Mouse (Mus musculus) mesoderm, embryonic 11.5 days (tissue): Measurements from ENCODE around the gene Wdr26.

Experiments
- DNase-seq: peaks from one replicate; pipeline ENCODE4 v3.0.0-alpha.2; 2012; ENCODE audit warnings: low read depth, low spot score

Gene Wdr26

GRCm38 (mm10) chr1:181237332-181237731, 25.5 kb upstream of the Wdr26 start:
- DNase-seq = no peak

- no peak for DNase-seq
Measured at GRCm38 (mm10) chr1:181234326-181235035, 22.7 kb upstream of the Wdr26 start.

GRCm38 (mm10) chr1:181233734-181234133, 21.9 kb upstream of the Wdr26 start:
- DNase-seq = no peak

- DNase-seq = peak; percentile 78
Measured at GRCm38 (mm10) chr1:181232307-181233027, 20.7 kb upstream of the Wdr26 start.

- no peak for DNase-seq
Measured at GRCm38 (mm10) chr1:181231821-181232220, 20.0 kb upstream of the Wdr26 start.

GRCm38 (mm10) chr1:181231262-181231661, 19.5 kb upstream of the Wdr26 start:
- DNase-seq = no peak

GRCm38 (mm10) chr1:181230731-181231148, 18.9 kb upstream of the Wdr26 start:
- no peak for DNase-seq

- DNase-seq = no peak
Measured at GRCm38 (mm10) chr1:181229046-181229445, 17.2 kb upstream of the Wdr26 start.

- no peak for DNase-seq
Measured at GRCm38 (mm10) chr1:181228591-181228990, 16.8 kb upstream of the Wdr26 start.

GRCm38 (mm10) chr1:181227804-181228203, 16.0 kb upstream of the Wdr26 start:
- DNase-seq = no peak

- DNase-seq = no peak
Measured at GRCm38 (mm10) chr1:181226850-181227249, 15.0 kb upstream of the Wdr26 start.

GRCm38 (mm10) chr1:181225281-181225680, 13.5 kb upstream of the Wdr26 start:
- no peak for DNase-seq

- DNase-seq = no peak
Measured at GRCm38 (mm10) chr1:181222041-181222440, 10.2 kb upstream of the Wdr26 start.

GRCm38 (mm10) chr1:181216315-181216714, 4.5 kb upstream of the Wdr26 start:
- no peak for DNase-seq

- DNase-seq = no peak
Measured at GRCm38 (mm10) chr1:181214296-181215035, 2.7 kb upstream of the Wdr26 start.

- DNase-seq = no peak
Measured at GRCm38 (mm10) chr1:181211403-181211919, 340 bp downstream of the Wdr26 start.

- no peak for DNase-seq
Measured at GRCm38 (mm10) chr1:181210601-181211402, 999 bp downstream of the Wdr26 start.

GRCm38 (mm10) chr1:181210147-181210546, 1.7 kb downstream of the Wdr26 start:
- DNase-seq = no peak

- no peak for DNase-seq
Measured at GRCm38 (mm10) chr1:181199446-181199845, 12.4 kb downstream of the Wdr26 start.

- DNase-seq = no peak
Measured at GRCm38 (mm10) chr1:181188925-181189324, 22.9 kb downstream of the Wdr26 start.

- DNase-seq = no peak
Measured at GRCm38 (mm10) chr1:181170210-181170609, 41.6 kb downstream of the Wdr26 start.
